Mouse (Mus musculus) liver, embryonic 14.5 days (tissue): ENCODE data around the gene Adam12.

ENCODE experiments used
- CTCF ChIP-seq: IDR thresholded peaks from 2 replicates; pipeline ENCODE4 v1.5.1; 2016; ENCODE audit warnings: antibody characterized with exemption, low read depth, control low read depth
- EP300 ChIP-seq: IDR thresholded peaks from 2 replicates; pipeline ENCODE4 v1.6.1; 2016; ENCODE audit warnings: antibody characterized with exemption, low read depth

GRCm38 (mm10) chr7:134151330-134151729 lies 80.6 kb downstream of the Adam12 start:
- TF ChIP-seq CTCF (no peak), EP300 (no peak)
